ENCODE assay signal across 15 mouse cellular contexts in the genomic region with DNA sequence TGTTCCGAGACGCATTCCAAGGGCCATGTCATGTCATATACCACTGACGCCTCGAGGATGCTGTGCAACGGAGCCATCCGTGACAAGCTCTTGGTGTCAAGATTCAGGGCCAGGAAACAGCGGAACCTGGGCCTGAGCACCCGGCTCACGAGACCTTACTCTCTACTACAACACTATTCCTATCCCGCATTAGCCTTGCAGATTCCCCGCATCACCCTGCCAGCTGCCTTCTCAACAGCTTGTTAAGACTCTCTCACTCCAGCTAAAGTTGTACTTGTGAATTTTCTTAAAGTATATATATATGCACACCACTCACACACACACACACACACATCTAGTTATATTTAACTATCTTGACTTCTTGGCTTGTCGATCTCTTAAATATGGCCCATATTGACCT.
"Had no signal": no experiment of that assay in that cellular context is flagged by ENCODE, and none has a peak within 500 bp of the region (broad histone marks: within the 10 kb centered on the region; RNA-seq: fewer than 3 reads in every experiment).

No protein-coding gene starts in this region.

- DNase-seq: kidney, adult 2 months; kidney, postnatal 14 days; lung, adult 2 months; lung, postnatal 14 days; spleen, adult 18-20 months; thymus, adult 18-20 months; thymus, postnatal 14 days had no signal

- H3K9ac ChIP-seq: kidney, embryonic 15.5 days; liver, embryonic 15.5 days; midbrain, embryonic 12.5 days had no signal

- H3K4me1 ChIP-seq: liver, embryonic 15.5 days; megakaryocyte, embryonic 14.5 days had no signal

- H3K4me2 ChIP-seq: kidney, embryonic 15.5 days; liver, embryonic 11.5 days; liver, embryonic 15.5 days; midbrain, embryonic 12.5 days had no signal

- H3K4me3 ChIP-seq: kidney, embryonic 15.5 days; left cerebral cortex, adult 2 months; limb, embryonic 10.5 days; liver, embryonic 15.5 days; megakaryocyte, embryonic 14.5 days; midbrain, embryonic 12.5 days had no signal

- H3K9me3 ChIP-seq: kidney, embryonic 15.5 days; limb, embryonic 10.5 days; liver, embryonic 15.5 days; midbrain, embryonic 12.5 days had no signal

- H3K27me3 ChIP-seq: kidney, embryonic 15.5 days; liver, embryonic 15.5 days; megakaryocyte, embryonic 14.5 days; midbrain, embryonic 12.5 days had no signal

- H3K27ac ChIP-seq: kidney, embryonic 15.5 days; left cerebral cortex, adult 2 months; limb, embryonic 10.5 days; liver, embryonic 15.5 days; macrophage; midbrain, embryonic 12.5 days had no signal

- H3K36me3 ChIP-seq: kidney, embryonic 15.5 days; limb, embryonic 10.5 days; liver, embryonic 15.5 days; midbrain, embryonic 12.5 days had no signal
